Mouse (Mus musculus) liver, embryonic 14.5 days (tissue): ENCODE results near the gene Dusp2.

Source experiments
- CTCF ChIP-seq: IDR thresholded peaks from 2 replicates; pipeline ENCODE4 v1.5.1; 2016; ENCODE audit warnings: antibody characterized with exemption, low read depth, control low read depth
- EP300 ChIP-seq: IDR thresholded peaks from 2 replicates; pipeline ENCODE4 v1.6.1; 2016; ENCODE audit warnings: antibody characterized with exemption, low read depth

- peak; percentile 61 for TF ChIP-seq CTCF
- no peak for TF ChIP-seq EP300
These were observed 10.4 kb downstream of the Dusp2 start for GRCm38 (mm10) chr2:127346334-127346733.
